Mouse (Mus musculus) midbrain, postnatal 0 days (tissue): ENCODE measurements around the gene Slc3a1. TPM values are rescaled to one million over a fixed set of nuclear protein-coding genes. Genes with fewer than 3 reads are reported as not detected.

Source experiments
- ATAC-seq: fragments of 200-750 bp; cut with Nextera tagmentation; 2 replicates; pipeline ENCODE4 v1.8.0; 2017; ENCODE audit warnings: moderate number of reproducible peaks, mild to moderate bottlenecking, moderate TSS enrichment, moderate library complexity; ENCODE audit not compliant: low FRiP score
- DNase-seq: peaks from one replicate; pipeline ENCODE4 v3.0.0-alpha.2; 2015; ENCODE audit warnings: low spot score
- H3K27ac ChIP-seq: fragments of 300-500 bp; sonication (generic); 2 replicates; pipeline ENCODE4 v1.5.1; 2014; ENCODE audit warnings: low read depth, mild to moderate bottlenecking, low read length, mixed read lengths
- H3K27me3 ChIP-seq: fragments of 300-500 bp; sonication (generic); 2 replicates; pipeline ENCODE4 v1.6.1; 2014; ENCODE audit warnings: low read length, control low read depth, mixed read lengths; ENCODE audit not compliant: insufficient read depth
- H3K36me3 ChIP-seq: fragments of 300-500 bp; sonication (generic); 2 replicates; pipeline ENCODE4 v1.6.1; 2014; ENCODE audit warnings: low read length, control low read depth, mixed read lengths; ENCODE audit not compliant: insufficient read depth
- H3K4me1 ChIP-seq: fragments of 300-500 bp; sonication (generic); 2 replicates; pipeline ENCODE4 v1.6.1; 2014; ENCODE audit warnings: mild to moderate bottlenecking, control low read depth, antibody characterized with exemption, low read length, mixed read lengths; ENCODE audit not compliant: insufficient read depth
- H3K4me2 ChIP-seq: fragments of 300-500 bp; sonication (generic); 2 replicates; pipeline ENCODE4 v1.6.1; 2014; ENCODE audit warnings: low read depth, mild to moderate bottlenecking, low read length, mixed read lengths; ENCODE audit not compliant: poor library complexity, severe bottlenecking
- H3K4me3 ChIP-seq: fragments of 300-500 bp; sonication (generic); 2 replicates; pipeline ENCODE4 v1.5.1; 2014; ENCODE audit warnings: low read depth, mild to moderate bottlenecking, low read length, moderate library complexity
- H3K9ac ChIP-seq: fragments of 300-500 bp; sonication (generic); replicated peaks from 2 replicates; pipeline ENCODE4 v1.6.1; 2014; ENCODE audit warnings: mild to moderate bottlenecking, low read length, moderate library complexity, mixed read lengths; ENCODE audit not compliant: poor library complexity, severe bottlenecking
- H3K9me3 ChIP-seq: fragments of 300-500 bp; sonication (generic); 2 replicates; pipeline ENCODE4 v1.6.1; 2016; ENCODE audit warnings: low read length, control low read depth
- CTCF ChIP-seq: IDR thresholded peaks from 2 replicates; pipeline ENCODE4 v1.5.1; 2016; ENCODE audit warnings: antibody characterized with exemption, mild to moderate bottlenecking
- WGBS: fragments of 180-500 bp; shearing (Covaris S2); extraction: QIAGEN DNeasy Blood & Tissue Kit; methylation state at CpG from one replicate; pipeline ENCODE4 v1.1.7; 2014; 5-methylcytosine and 5-hydroxymethylcytosine counted together
- polyA plus RNA-seq: library from polyadenylated mRNA; unstranded; fragments of >200 nt; fragmentation: Nextera tagmentation; extraction: Ambion mirVana; gene quantifications from 2 replicates; pipeline ENCODE4 v1.2.1, GENCODE M21; 2015
- total RNA-seq: library from RNA; depleted of rRNA; stranded (reverse); fragments of >200 nt; gene quantifications from 2 replicates; pipeline ENCODE4 v1.2.3, GENCODE M21; 2014; rRNA removed

Slc3a1 gene
- total RNA-seq (0.27 and 0.76 TPM in 2 replicates), polyA plus RNA-seq (0.14 and 0.16 TPM in 2 replicates)

GRCm38 (mm10) chr17:85028093-85028739 lies at the start of gene Slc3a1:
Slc3a1 (plus strand) TSS chr17:85028376.
- Histone ChIP-seq H3K27ac (no peak within 1 kb of the TSS), H3K27me3 (no peaks in the 10 kb centered on the region), H3K4me1 (no peaks in the 10 kb centered on the region), H3K4me3 (no peak within 1 kb of the TSS), H3K9me3 (no peaks in the 10 kb centered on the region), H3K4me2 (no peak within 1 kb of the TSS), H3K9ac (no peak within 1 kb of the TSS), H3K36me3 (no peaks in the 10 kb centered on the region)
- no peak for ATAC-seq
- TF ChIP-seq CTCF, result no peak
- no peak for DNase-seq
- WGBS, result 87% methylated on average over 20 of the region's 20 CpGs

- Histone ChIP-seq H3K4me3 (no peak overlapping the region), H3K27ac (no peak overlapping the region), H3K4me1 (no peaks in the 10 kb centered on the region), H3K9ac (no peak overlapping the region), H3K9me3 (no peaks in the 10 kb centered on the region), H3K4me2 (no peak overlapping the region), H3K36me3 (no peaks in the 10 kb centered on the region), H3K27me3 (no peaks in the 10 kb centered on the region)
- WGBS, result 83% methylated on average over 1 of the region's 1 CpGs
- TF ChIP-seq CTCF, result no peak
- ATAC-seq (no peak), DNase-seq (no peak)
These were observed 46.5 kb upstream of the Slc3a1 start for GRCm38 (mm10) chr17:84981721-84982120.

GRCm38 (mm10) chr17:84982735-84983134 lies 45.4 kb upstream of the Slc3a1 start:
- Histone ChIP-seq H3K4me3 (no peak overlapping the region), H3K4me2 (no peak overlapping the region), H3K4me1 (no peaks in the 10 kb centered on the region), H3K27me3 (no peaks in the 10 kb centered on the region), H3K9me3 (no peaks in the 10 kb centered on the region), H3K9ac (no peak overlapping the region), H3K36me3 (no peaks in the 10 kb centered on the region), H3K27ac (no peak overlapping the region)
- 96% methylated on average over 2 of the region's 2 CpGs for WGBS
- no peak for TF ChIP-seq CTCF
- no peak for ATAC-seq
- DNase-seq, result no peak

- Histone ChIP-seq H3K27me3 (no peaks in the 10 kb centered on the region), H3K9ac (no peak overlapping the region), H3K36me3 (no peaks in the 10 kb centered on the region), H3K27ac (no peak overlapping the region), H3K4me2 (no peak overlapping the region), H3K9me3 (no peaks in the 10 kb centered on the region), H3K4me1 (no peaks in the 10 kb centered on the region), H3K4me3 (no peak overlapping the region)
- no peak for TF ChIP-seq CTCF
- ATAC-seq (no peak), DNase-seq (no peak)
- WGBS, result 80% methylated on average over 5 of the region's 5 CpGs
These were observed 41.8 kb upstream of the Slc3a1 start for GRCm38 (mm10) chr17:84986368-84986767.

GRCm38 (mm10) chr17:84987834-84988410 lies 40.3 kb upstream of the Slc3a1 start:
- H3K4me1 ChIP-seq, result no peaks in the 10 kb centered on the region
- H3K4me3 ChIP-seq, result no peak overlapping the region
- no peak overlapping the region for H3K4me2 ChIP-seq
- no peaks in the 10 kb centered on the region for H3K27me3 ChIP-seq
- no peak for ATAC-seq
- no peaks in the 10 kb centered on the region for H3K9me3 ChIP-seq
- WGBS, result 82% methylated on average over 3 of the region's 3 CpGs
- no peak overlapping the region for H3K9ac ChIP-seq
- no peak for TF ChIP-seq CTCF
- no peaks in the 10 kb centered on the region for H3K36me3 ChIP-seq
- no peak for DNase-seq
- no peak overlapping the region for H3K27ac ChIP-seq

GRCm38 (mm10) chr17:84988514-84988913 lies 39.7 kb upstream of the Slc3a1 start:
- TF ChIP-seq CTCF, result no peak
- no peaks in the 10 kb centered on the region for H3K4me1 ChIP-seq

More at GRCm38 (mm10) chr17:84988514-84988913, 39.7 kb upstream of the Slc3a1 start:
- Histone ChIP-seq H3K4me3 (no peak overlapping the region), H3K9ac (no peak overlapping the region), H3K4me2 (no peak overlapping the region), H3K36me3 (no peaks in the 10 kb centered on the region), H3K9me3 (no peaks in the 10 kb centered on the region), H3K27ac (no peak overlapping the region), H3K27me3 (no peaks in the 10 kb centered on the region)
- ATAC-seq, result no peak
- DNase-seq, result no peak
